Mouse (Mus musculus) forebrain, embryonic 13.5 days (tissue): ENCODE data around the gene Gm21976. TPM values are rescaled to one million over a fixed set of nuclear protein-coding genes. Genes with fewer than 3 reads are reported as not detected.
A peak's percentile ranks its signal among the peaks of the same experiment; 100 is the strongest.

ENCODE experiments used
- ATAC-seq: fragments of 200-750 bp; cut with Nextera tagmentation; 2 replicates; pipeline ENCODE4 v1.8.0; 2017
- H3K27ac ChIP-seq: fragments of 300-500 bp; sonication (generic); 2 replicates; pipeline ENCODE4 v1.5.1; 2015; ENCODE audit warnings: inconsistent platforms, mild to moderate bottlenecking, moderate library complexity
- H3K27me3 ChIP-seq: fragments of 300-500 bp; sonication (generic); 2 replicates; pipeline ENCODE4 v1.6.1; 2015; ENCODE audit warnings: mild to moderate bottlenecking, inconsistent platforms
- H3K36me3 ChIP-seq: fragments of 300-500 bp; sonication (generic); 2 replicates; pipeline ENCODE4 v1.6.1; 2015; ENCODE audit warnings: mild to moderate bottlenecking, inconsistent platforms; ENCODE audit not compliant: poor library complexity, severe bottlenecking
- H3K4me1 ChIP-seq: fragments of 300-500 bp; sonication (generic); 2 replicates; pipeline ENCODE4 v1.6.1; 2015; ENCODE audit warnings: inconsistent platforms
- H3K4me2 ChIP-seq: fragments of 300-500 bp; sonication (generic); 2 replicates; pipeline ENCODE4 v1.6.1; 2015; ENCODE audit warnings: inconsistent platforms, mild to moderate bottlenecking, moderate library complexity
- H3K4me3 ChIP-seq: fragments of 300-500 bp; sonication (generic); 2 replicates; pipeline ENCODE4 v1.5.1; 2015; ENCODE audit warnings: mild to moderate bottlenecking, inconsistent platforms
- H3K9ac ChIP-seq: fragments of 300-500 bp; sonication (generic); 2 replicates; pipeline ENCODE4 v1.6.1; 2015; ENCODE audit warnings: mild to moderate bottlenecking, inconsistent platforms
- H3K9me3 ChIP-seq: fragments of 300-500 bp; sonication (generic); replicated peaks from 2 replicates; pipeline ENCODE4 v1.6.1; 2016; ENCODE audit warnings: inconsistent platforms
- WGBS: fragments of 180-500 bp; shearing (Covaris S2); methylation state at CpG from one replicate; pipeline ENCODE4 v1.1.7; 2015; 5-methylcytosine and 5-hydroxymethylcytosine counted together
- polyA plus RNA-seq: library from polyadenylated mRNA; unstranded; fragments of >200 nt; fragmentation: Nextera tagmentation; extraction: Ambion mirVana; gene quantifications from 2 replicates; pipeline ENCODE4 v1.2.1, GENCODE M21; 2015

The Gm21976 gene
- polyA plus RNA-seq, 1 experiment from 2014 or later: not detected

DNA sequence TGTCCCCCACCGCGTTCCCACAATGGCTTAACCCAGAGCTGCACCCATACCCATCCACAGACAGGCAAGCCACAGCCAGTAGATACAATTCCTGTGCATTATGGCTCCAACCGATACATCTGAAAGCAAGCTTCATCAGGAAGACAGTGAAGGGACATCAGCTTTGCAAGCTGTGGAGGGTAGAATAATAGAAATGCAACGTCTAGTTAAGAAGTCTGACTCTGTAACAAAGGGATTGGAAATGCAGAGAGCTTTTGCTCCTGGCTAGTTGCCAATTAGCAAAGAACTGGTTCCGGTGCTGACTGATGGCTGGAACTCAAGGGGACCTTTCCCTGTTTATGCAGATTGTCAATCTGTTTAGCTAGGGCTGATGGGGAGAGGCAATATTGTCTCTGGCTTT, 26.7 kb downstream of the Gm21976 start:
- H3K4me3 ChIP-seq: no peak overlapping the region
- no peaks in the 10 kb centered on the region for H3K27me3 ChIP-seq
- peaks cover 8% of the 10 kb centered on the region; the same call in 1 of the 2 replicates for H3K4me1 ChIP-seq
- no peak overlapping the region for H3K4me2 ChIP-seq
- H3K9me3 ChIP-seq: no peaks in the 10 kb centered on the region
- 0 out of 2 replicates have a peak, but pooled peaks have one; percentile 39 for ATAC-seq
- WGBS: 34% methylated on average over 5 of the region's 5 CpGs
- peak overlapping the region; percentile 33; the same call in 1 of the 2 replicates for H3K27ac ChIP-seq
- no peak overlapping the region for H3K9ac ChIP-seq
- peaks cover 36% of the 10 kb centered on the region for H3K36me3 ChIP-seq

DNA sequence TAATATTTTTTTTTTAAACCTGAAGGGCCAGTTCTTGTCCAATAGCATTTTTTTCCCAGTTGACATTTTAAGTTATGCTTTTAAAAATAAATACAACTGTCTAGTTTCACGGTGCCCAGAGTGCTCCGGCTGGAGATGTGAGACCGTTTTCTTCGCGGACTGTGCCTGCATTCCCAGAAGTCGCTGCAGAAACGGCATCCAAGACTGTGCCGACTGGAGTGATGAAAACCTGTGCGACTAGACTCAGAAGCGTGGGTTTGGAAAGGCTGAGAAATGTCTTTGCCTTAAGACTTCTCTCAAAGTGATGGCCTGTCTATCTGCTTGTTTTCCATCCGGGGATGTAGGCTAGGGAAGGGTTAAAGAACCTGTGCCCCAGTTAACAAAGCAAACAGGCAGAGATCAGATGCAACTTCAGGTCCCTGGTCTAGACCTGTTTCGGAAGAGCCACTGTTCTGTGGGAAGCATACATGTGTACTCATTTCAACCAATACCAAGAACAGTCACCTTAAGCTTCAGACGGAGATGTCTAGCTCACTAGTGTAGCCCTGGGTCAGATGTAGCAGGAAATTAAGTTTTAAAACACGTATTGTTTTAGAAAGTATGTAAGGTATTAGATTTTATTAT, 27.3 kb downstream of the Gm21976 start:
- H3K27ac ChIP-seq: no peak overlapping the region
- no peak for ATAC-seq
- WGBS: 56% methylated on average over 14 of the region's 14 CpGs
- H3K4me1 ChIP-seq: peaks cover 8% of the 10 kb centered on the region; the same call in 1 of the 2 replicates
- H3K9me3 ChIP-seq: no peaks in the 10 kb centered on the region
- no peaks in the 10 kb centered on the region for H3K27me3 ChIP-seq
- no peak overlapping the region for H3K4me2 ChIP-seq
- no peak overlapping the region for H3K4me3 ChIP-seq
- H3K36me3 ChIP-seq: peaks cover 42% of the 10 kb centered on the region
- no peak overlapping the region for H3K9ac ChIP-seq

DNA sequence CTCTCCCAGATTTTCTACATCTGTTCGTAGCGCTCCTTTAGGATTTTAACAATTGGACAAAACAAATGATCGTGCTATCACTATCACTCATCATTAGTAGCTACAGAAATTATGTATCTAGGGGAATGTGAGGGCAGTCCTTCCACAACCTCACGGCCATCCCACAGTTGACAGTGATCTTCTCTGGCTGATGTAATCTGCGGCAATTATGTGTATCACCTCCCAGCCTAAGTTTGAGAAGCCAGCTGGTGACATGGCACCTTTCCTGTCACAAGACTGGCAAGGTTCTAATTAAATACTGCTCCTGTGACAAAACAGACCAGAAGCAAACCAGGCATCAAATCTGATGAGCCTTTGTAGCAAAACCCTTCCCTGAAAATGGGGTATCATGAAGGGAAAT, 28.3 kb downstream of the Gm21976 start:
- WGBS: 85% methylated on average over 5 of the region's 5 CpGs
- H3K27me3 ChIP-seq: no peaks in the 10 kb centered on the region
- H3K9ac ChIP-seq: no peak overlapping the region
- H3K4me1 ChIP-seq: peaks cover 8% of the 10 kb centered on the region; the same call in 1 of the 2 replicates
- peaks cover 51% of the 10 kb centered on the region for H3K36me3 ChIP-seq
- no peak overlapping the region for H3K4me2 ChIP-seq
- ATAC-seq: no peak
- no peak overlapping the region for H3K27ac ChIP-seq
- H3K4me3 ChIP-seq: no peak overlapping the region
- H3K9me3 ChIP-seq: no peaks in the 10 kb centered on the region

DNA sequence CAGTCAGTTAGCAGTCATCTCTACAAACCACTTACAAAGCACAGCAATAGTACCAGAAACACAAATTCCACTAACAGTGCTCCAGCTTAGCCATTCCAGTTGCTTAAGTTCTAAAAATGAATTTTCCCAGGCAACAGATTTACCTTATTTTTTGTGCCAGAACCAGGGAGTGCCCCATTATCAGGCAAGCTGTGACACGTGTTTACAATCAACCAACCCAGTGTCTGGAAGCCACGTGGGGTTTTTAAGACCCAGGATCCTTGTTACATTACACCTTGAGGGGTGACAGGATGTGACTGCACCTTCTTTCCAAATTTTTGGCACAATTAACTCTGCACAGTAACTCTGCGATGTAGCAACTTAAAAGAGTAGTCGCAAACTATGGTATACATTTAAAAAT, 29.0 kb downstream of the Gm21976 start:
- no peak overlapping the region for H3K27ac ChIP-seq
- H3K4me3 ChIP-seq: no peak overlapping the region
- no peak overlapping the region for H3K9ac ChIP-seq
- peaks cover 57% of the 10 kb centered on the region for H3K36me3 ChIP-seq
- no peak overlapping the region for H3K4me2 ChIP-seq
- H3K9me3 ChIP-seq: no peaks in the 10 kb centered on the region
- peaks cover 8% of the 10 kb centered on the region; the same call in 1 of the 2 replicates for H3K4me1 ChIP-seq
- ATAC-seq: no peak
- no peaks in the 10 kb centered on the region for H3K27me3 ChIP-seq
- 88% methylated on average over 4 of the region's 4 CpGs for WGBS

DNA sequence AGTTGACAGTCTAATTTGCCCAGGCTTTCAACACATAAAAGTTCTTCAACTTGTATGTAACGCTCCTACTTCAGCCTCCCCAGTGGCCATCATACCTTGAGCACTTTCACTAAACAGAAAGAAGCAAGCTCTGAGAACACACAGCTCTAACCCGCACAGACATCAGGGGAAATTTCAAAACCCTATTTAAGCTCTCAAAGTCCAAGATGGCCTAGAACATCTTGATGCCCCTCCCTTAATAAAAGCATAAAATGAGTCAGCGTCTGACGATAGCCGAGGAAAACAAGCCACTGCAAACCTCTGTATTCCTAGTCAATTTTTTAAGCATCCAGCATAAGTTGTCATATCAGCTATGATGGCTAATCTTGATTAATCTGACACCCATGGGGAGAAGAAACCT, 31.9 kb downstream of the Gm21976 start:
- WGBS: 97% methylated on average over 5 of the region's 5 CpGs
- H3K27me3 ChIP-seq: no peaks in the 10 kb centered on the region
- no peak overlapping the region for H3K27ac ChIP-seq
- peaks cover 19% of the 10 kb centered on the region for H3K4me1 ChIP-seq
- H3K4me2 ChIP-seq: no peak overlapping the region
- no peak for ATAC-seq
- no peak overlapping the region for H3K4me3 ChIP-seq
- no peaks in the 10 kb centered on the region for H3K9me3 ChIP-seq
- H3K36me3 ChIP-seq: peaks cover 64% of the 10 kb centered on the region
- no peak overlapping the region for H3K9ac ChIP-seq

DNA sequence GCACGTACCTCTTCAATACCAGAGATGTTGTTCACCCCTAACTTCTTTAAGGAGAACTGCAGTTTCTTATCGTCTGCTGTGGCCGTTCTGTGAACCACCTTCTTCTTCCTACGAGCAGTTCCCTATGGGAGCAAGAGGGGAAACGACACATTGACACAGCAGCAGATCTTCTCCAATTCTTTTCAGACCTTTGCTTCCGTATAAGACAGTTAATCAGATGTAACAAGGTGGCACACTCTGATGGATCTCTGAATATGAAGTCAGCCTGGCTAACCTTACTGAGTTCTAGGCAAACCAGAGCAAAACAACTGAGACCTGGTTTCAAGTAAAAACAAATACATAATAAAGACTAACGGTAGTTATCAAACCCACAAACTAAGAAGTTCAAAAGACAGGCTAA, 33.9 kb downstream of the Gm21976 start:
- Histone ChIP-seq H3K36me3 (peaks cover 53% of the 10 kb centered on the region), H3K4me2 (no peak overlapping the region), H3K4me3 (no peak overlapping the region), H3K27ac (no peak overlapping the region), H3K27me3 (no peaks in the 10 kb centered on the region), H3K9ac (no peak overlapping the region), H3K4me1 (peaks cover 18% of the 10 kb centered on the region), H3K9me3 (no peaks in the 10 kb centered on the region)
- WGBS: 78% methylated on average over 7 of the region's 7 CpGs
- no peak for ATAC-seq

DNA sequence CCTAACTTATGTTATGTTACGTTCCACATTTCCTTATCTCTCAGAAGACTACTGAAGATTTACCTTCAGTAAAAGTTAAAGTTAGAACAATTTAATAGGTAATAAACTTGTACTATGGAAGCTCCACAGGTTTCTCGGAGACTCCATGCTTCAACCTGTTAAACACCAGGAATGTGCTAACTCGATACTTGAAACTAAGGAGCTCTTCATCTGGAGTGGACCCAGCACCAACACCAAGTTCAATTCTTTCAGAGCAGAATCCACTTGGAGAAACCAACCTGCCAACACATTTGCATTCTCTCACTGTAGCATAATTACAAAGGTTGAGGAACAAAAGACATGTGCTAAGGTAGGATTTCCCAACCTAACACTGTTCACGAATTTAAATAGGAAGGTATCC, 35.4 kb downstream of the Gm21976 start:
- Histone ChIP-seq H3K4me1 (peaks cover 18% of the 10 kb centered on the region), H3K4me2 (peak overlapping the region; percentile 79), H3K9ac (no peak overlapping the region), H3K27ac (no peak overlapping the region), H3K36me3 (peaks cover 41% of the 10 kb centered on the region), H3K27me3 (no peaks in the 10 kb centered on the region), H3K9me3 (no peaks in the 10 kb centered on the region), H3K4me3 (peak overlapping the region; percentile 99)
- no peak for ATAC-seq
- WGBS: 83% methylated on average over 4 of the region's 4 CpGs

DNA sequence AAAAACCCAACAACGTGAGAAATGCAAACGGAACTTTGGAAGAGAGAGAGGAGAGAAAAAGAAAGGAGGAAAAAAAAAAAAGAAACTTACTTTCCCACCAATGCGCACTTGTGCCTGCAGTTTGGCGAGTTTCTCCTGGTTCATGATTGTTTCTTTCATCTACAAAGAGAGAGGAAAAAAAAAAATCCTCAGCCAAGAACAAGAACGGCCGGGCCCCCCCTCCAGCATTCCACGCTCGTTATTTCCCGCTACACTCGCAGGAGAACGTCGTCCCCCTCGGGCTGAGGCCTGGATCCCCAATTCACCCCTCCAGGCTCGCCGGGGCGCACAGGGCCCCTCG, 36.4 kb downstream of the Gm21976 start:
- peaks cover 18% of the 10 kb centered on the region for H3K4me1 ChIP-seq
- WGBS: under 1% methylated on average over 17 of the region's 17 CpGs
- H3K9me3 ChIP-seq: no peaks in the 10 kb centered on the region
- H3K4me2 ChIP-seq: peak overlapping the region; percentile 79
- H3K4me3 ChIP-seq: peak overlapping the region; percentile 99
- no peak for ATAC-seq
- peak overlapping the region; percentile 76 for H3K27ac ChIP-seq
- H3K27me3 ChIP-seq: no peaks in the 10 kb centered on the region
- peak overlapping the region; percentile 92 for H3K9ac ChIP-seq
- H3K36me3 ChIP-seq: peaks cover 31% of the 10 kb centered on the region

DNA sequence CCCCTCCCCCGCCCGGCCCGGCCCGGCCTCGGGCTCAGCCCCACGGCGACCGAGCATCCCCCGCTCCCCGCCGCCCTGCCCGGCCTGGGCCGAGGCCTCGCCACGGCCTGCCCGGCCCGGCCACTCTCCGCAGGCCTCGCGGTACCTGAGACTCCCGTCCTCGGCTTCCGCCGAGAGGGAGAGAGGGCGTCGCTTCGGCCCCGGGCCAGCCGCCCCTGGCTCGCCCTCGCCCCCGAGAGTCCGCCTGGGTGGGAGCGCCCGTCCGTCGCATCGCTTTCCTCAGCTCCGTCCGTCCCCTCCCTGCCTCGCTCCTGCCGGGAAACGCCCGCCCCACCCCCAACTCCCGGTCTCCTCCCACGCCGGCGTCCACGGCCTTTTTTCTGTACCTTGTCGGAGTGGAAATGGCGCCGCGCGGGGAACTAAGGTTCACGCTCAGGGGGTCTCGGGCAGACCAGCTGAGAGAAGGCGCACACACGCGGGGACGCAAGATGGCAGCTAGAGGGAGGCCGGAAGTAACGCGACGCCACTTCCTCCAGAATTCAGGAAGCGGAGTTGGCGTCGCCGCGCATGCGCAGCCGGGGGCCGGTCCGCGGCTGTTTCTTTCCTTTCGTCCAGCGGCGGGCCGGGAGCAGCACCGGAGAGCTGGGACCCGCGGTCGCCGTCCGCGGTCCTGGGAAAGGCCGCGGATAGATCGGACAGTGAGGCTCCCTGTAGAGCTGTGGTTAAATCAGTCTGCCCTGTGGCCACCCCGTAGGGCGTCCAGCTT, 37.0 kb downstream of the Gm21976 start, which contains the start of gene Btf3:
Btf3 (minus strand) TSS at position 527 of the 766 bp plus-strand sequence.
- ATAC-seq: peak; percentile 95
- no peaks in the 10 kb centered on the region for H3K27me3 ChIP-seq
- H3K27ac ChIP-seq: peak within 1 kb of the TSS; percentile 76
- peaks cover 18% of the 10 kb centered on the region for H3K4me1 ChIP-seq
- peak within 1 kb of the TSS; percentile 92 for H3K9ac ChIP-seq
- H3K36me3 ChIP-seq: peaks cover 25% of the 10 kb centered on the region
- peak within 1 kb of the TSS; percentile 79 for H3K4me2 ChIP-seq
- peak within 1 kb of the TSS; percentile 99 for H3K4me3 ChIP-seq
- no peaks in the 10 kb centered on the region for H3K9me3 ChIP-seq
- WGBS: under 1% methylated on average over 85 of the region's 90 CpGs

DNA sequence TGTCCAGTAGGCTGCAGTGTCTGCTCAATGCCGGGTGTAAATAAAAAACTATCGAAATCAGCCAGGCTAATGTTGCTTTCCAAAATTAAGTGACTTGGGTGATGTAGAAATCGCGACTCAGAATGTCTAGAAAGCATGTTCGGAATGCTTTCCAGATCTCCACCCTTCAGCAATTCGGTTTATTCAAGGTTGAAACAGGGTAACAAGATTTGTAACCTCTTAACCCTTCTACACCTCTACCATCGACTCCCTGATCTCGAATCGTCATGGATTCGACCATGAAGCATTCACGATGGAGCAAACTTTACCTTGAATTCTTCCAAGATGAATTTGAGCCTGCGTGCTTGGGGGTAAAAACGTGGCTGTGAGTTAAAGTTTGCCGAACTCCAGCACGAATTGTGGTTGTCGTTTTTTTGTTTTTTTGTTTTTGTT, 37.6 kb downstream of the Gm21976 start:
- peak overlapping the region; percentile 79 for H3K4me2 ChIP-seq
- no peaks in the 10 kb centered on the region for H3K9me3 ChIP-seq
- WGBS: 3% methylated on average over 16 of the region's 16 CpGs
- H3K27me3 ChIP-seq: no peaks in the 10 kb centered on the region
- H3K27ac ChIP-seq: peak overlapping the region; percentile 76
- H3K4me1 ChIP-seq: peaks cover 18% of the 10 kb centered on the region
- no peak for ATAC-seq
- peak overlapping the region; percentile 92 for H3K9ac ChIP-seq
- H3K4me3 ChIP-seq: peak overlapping the region; percentile 99
- H3K36me3 ChIP-seq: peaks cover 19% of the 10 kb centered on the region

DNA sequence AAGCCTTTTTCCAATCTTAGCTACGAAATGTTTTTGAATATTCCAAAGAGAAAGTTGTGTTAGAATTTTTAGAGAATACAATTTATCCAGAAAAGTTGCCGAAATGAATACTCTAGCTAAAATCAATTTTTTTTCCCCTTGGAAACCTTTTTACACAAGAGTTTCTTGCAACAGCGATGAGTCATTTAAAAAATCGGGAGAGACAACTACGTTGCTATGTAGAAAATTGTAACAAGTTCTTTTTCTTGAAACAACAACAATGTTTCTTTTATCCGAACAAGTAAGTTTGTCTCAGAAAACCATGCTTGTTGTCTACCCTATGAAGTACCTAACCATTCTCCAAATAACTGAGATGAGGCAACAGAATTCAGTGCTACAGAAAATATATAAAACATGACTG, 38.2 kb downstream of the Gm21976 start:
- no peak overlapping the region; the same call in 1 of the 2 replicates for H3K4me2 ChIP-seq
- no peak overlapping the region; the same call in 1 of the 2 replicates for H3K4me3 ChIP-seq
- H3K36me3 ChIP-seq: peaks cover 14% of the 10 kb centered on the region
- H3K4me1 ChIP-seq: peaks cover 18% of the 10 kb centered on the region
- WGBS: 91% methylated on average over 6 of the region's 6 CpGs
- no peak for ATAC-seq
- H3K9me3 ChIP-seq: no peaks in the 10 kb centered on the region
- H3K27ac ChIP-seq: no peak overlapping the region
- H3K9ac ChIP-seq: no peak overlapping the region
- no peaks in the 10 kb centered on the region for H3K27me3 ChIP-seq

DNA sequence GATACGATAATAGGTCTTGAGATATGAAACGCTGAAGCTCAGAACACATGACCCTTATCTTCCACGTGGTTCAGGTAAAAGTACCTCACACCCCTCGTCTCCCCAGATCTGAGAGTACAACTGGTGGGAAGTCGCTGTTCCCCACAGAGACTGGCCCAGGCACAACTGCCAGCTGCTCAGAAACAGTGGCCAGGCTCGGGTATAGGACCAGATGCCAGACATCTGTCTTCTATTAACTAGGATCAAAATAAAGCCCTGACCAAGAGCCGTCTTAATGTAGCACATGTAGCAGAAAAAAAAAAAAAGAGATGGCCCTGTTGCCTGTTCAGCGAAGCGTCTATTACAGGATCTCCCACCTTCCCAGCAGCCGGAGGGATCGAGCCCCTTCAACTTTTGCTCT, 45.3 kb downstream of the Gm21976 start:
- 87% methylated on average over 11 of the region's 11 CpGs for WGBS
- H3K4me3 ChIP-seq: no peak overlapping the region
- no peaks in the 10 kb centered on the region for H3K27me3 ChIP-seq
- no peak overlapping the region for H3K9ac ChIP-seq
- H3K36me3 ChIP-seq: no peaks in the 10 kb centered on the region
- no peak overlapping the region for H3K27ac ChIP-seq
- no peaks in the 10 kb centered on the region for H3K4me1 ChIP-seq
- no peak overlapping the region for H3K4me2 ChIP-seq
- no peak for ATAC-seq
- H3K9me3 ChIP-seq: no peaks in the 10 kb centered on the region
